Mouse (Mus musculus) hematopoietic stem cell, adult 5-6 weeks (primary cell): Measurements from ENCODE around the gene Gm26897. TPM values are rescaled to one million over a fixed set of nuclear protein-coding genes. Genes with fewer than 3 reads are reported as not detected.

Source experiments
- ATAC-seq, 2 experiments: fragments of 125-278 bp in 1 of 2; replicated peaks in 1 of 2; 2 replicates each; pipeline ENCODE4 v1.8.0; 2016 to 2017; ENCODE audit warnings: inconsistent platforms in 2 of 2, mild to moderate bottlenecking in 2 of 2, moderate number of reproducible peaks in 2 of 2, low read depth in 1 of 2, moderate TSS enrichment in 1 of 2; ENCODE audit not compliant: low FRiP score in 2 of 2, poor library complexity in 2 of 2, severe bottlenecking in 2 of 2, insufficient read depth in 1 of 2, low TSS enrichment in 1 of 2
- total RNA-seq: library from RNA; stranded (forward); fragments of 172-1452, 232-1000 nt; gene quantifications from 2 replicates; pipeline ENCODE4 v1.2.3, GENCODE M21; 2017

The Gm26897 gene
- total RNA-seq, 1 experiment from 2014 or later = not detected

DNA sequence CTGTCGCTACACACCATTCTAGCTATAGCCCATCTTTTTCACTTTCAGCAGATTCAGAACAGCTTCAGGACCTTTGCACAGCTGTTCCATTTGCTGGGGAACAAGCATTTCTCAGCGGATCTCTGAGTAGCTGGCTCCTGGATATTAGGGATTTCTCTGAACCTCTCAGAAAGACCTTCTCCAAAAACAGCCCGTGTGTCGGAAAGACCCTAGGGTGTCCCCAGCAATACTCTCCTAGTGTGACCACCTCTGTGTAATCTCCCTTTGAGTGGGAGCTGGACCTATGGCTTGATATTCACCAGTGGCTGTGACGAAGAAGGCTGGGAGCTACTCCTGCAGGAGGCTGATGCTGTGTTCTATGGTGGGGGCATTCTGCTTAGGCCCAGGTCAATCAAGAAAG, 44.4 kb downstream of the Gm26897 start:
- ATAC-seq = no peak

DNA sequence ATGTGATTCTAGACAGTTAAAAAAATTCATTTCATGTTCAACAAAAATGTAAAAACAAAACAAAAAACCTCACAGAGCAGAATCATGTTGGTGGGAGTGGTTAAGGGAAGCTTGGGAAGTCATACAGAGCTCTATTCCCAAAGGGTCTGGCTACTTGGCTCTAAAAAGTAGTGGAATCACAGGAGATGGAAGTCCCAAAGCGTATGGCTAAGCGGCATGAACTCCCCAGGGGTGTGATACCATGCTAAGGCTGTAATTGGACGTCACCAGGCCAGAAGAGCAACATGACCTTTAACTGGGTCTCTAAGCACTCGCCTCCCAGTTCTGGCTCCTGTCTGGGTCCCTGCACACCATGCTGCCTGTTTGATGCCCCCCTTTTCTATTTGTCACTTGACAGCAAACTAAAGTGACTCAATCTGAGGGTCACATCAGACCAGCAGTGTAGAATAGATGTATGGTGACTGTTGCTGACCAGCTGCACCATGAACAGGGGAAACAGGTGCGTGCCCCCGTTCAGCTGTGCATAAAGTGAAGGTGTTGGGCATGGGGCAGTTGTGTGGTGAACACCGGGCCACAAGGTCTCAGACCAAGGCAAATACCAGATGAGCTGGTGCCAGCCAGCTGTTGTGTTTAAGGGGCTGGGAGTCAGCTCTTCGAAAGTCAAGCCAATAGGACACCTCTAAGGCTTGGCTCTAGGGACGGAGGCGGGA, 46.2 kb downstream of the Gm26897 start:
- ATAC-seq = no peak
